Mouse (Mus musculus) ES-E14 (cell line): ENCODE measurements at regions not wholly inside any gene's neighbourhood (a gene's known extent, or its start where the extent isn't known, plus 50 kb on each side); places are given as distances from the start of the nearest gene placed in this dataset.

Experiments
- DNase-seq: peaks from one replicate; pipeline ENCODE4 v3.0.0-alpha.2; 2013; ENCODE audit warnings: low read depth, low spot score
- H3K27ac ChIP-seq: 2 replicates; pipeline ENCODE4 v1.5.1; 2012; ENCODE audit warnings: low read depth, mild to moderate bottlenecking, low read length, moderate library complexity, mixed read lengths; ENCODE audit not compliant: poor library complexity, insufficient read depth, severe bottlenecking
- H3K36me3 ChIP-seq: 2 replicates; pipeline ENCODE4 v1.6.1; 2012; ENCODE audit warnings: mild to moderate bottlenecking, low read length, moderate library complexity, mixed read lengths; ENCODE audit not compliant: control insufficient read depth, poor library complexity, insufficient read depth, severe bottlenecking
- H3K4me1 ChIP-seq, 2 experiments: fragments of 150-350 bp in 1 of 2; sonication (generic) in 1 of 2; 2 replicates each; pipeline ENCODE4 v1.6.1; 2012; ENCODE audit warnings: low read length in 2 of 2, mild to moderate bottlenecking in 1 of 2, mixed read lengths in 1 of 2; ENCODE audit not compliant: control insufficient read depth in 2 of 2, insufficient read depth in 2 of 2, poor library complexity in 1 of 2
- H3K4me3 ChIP-seq, 2 experiments: fragments of 150-350 bp in 1 of 2; sonication (generic) in 1 of 2; 2 replicates each; pipeline ENCODE4 v1.5.1; 2012; ENCODE audit warnings: low read length in 2 of 2, low read depth in 1 of 2, mild to moderate bottlenecking in 1 of 2, mixed read lengths in 1 of 2; ENCODE audit not compliant: insufficient read depth in 1 of 2, poor library complexity in 1 of 2, severe bottlenecking in 1 of 2
- H3K9ac ChIP-seq: 2 replicates; pipeline ENCODE4 v1.6.1; 2012; ENCODE audit warnings: low read depth, mild to moderate bottlenecking, low read length, mixed read lengths; ENCODE audit not compliant: poor library complexity, insufficient read depth, severe bottlenecking
- H3K9me3 ChIP-seq: fragments of 150-350 bp; sonication (generic); 2 replicates; pipeline ENCODE4 v1.6.1; 2012; ENCODE audit warnings: low read depth, mild to moderate bottlenecking, low read length; ENCODE audit not compliant: control insufficient read depth, insufficient read depth
- CHD2 ChIP-seq: IDR thresholded peaks from 2 replicates; pipeline ENCODE4 v1.6.1; 2014; ENCODE audit warnings: mild to moderate bottlenecking, low read depth, low read length, inconsistent platforms
- HCFC1 ChIP-seq: IDR thresholded peaks from 2 replicates; pipeline ENCODE4 v1.6.1; 2012; ENCODE audit warnings: low read length, inconsistent platforms, borderline replicate concordance; ENCODE audit not compliant: insufficient read depth
- MAFK ChIP-seq: IDR thresholded peaks from 2 replicates; pipeline ENCODE4 v1.6.1; 2014; ENCODE audit warnings: mild to moderate bottlenecking, low read depth, low read length, inconsistent platforms; ENCODE audit not compliant: insufficient read depth
- ZC3H11A ChIP-seq: IDR thresholded peaks from 2 replicates; pipeline ENCODE4 v1.6.1; 2012; ENCODE audit warnings: low read depth, mild to moderate bottlenecking, inconsistent platforms, low read length, borderline replicate concordance
- ZNF384 ChIP-seq: IDR thresholded peaks from 2 replicates; pipeline ENCODE4 v1.6.1; 2012; ENCODE audit warnings: low read depth, low read length, inconsistent platforms
- in situ Hi-C, 2 experiments: fragments of 600-800 bp; cut with MboI; formaldehyde crosslinking; loops; one replicate each; pipeline ENCODE4 v1.15.1; 2025; ENCODE audit warnings: low sequenced_read_pairs in 2 of 2, inconsistent platforms in 1 of 2; ENCODE audit not compliant: unreplicated experiment in 2 of 2

- Histone ChIP-seq H3K9me3 (no peaks in the 10 kb centered on the region), H3K4me3 (no peak overlapping the region), H3K9ac (no peak overlapping the region), H3K36me3 (no peaks in the 10 kb centered on the region), H3K4me1 (no peaks in the 10 kb centered on the region), H3K27ac (no peak overlapping the region)
- TF ChIP-seq ZNF384 = no peak
- no peak for TF ChIP-seq HCFC1
- TF ChIP-seq MAFK = no peak
- TF ChIP-seq ZC3H11A = no peak
- TF ChIP-seq CHD2 = no peak
- DNase-seq = no peak
- in situ Hi-C loops = no loop called here
Observed at GRCm38 (mm10) chr3:70196671-70197070, 189.3 kb downstream of the Otol1 start.

- no peaks in the 10 kb centered on the region for H3K9me3 ChIP-seq
- DNase-seq = no peak
- in situ Hi-C loops = no loop called here
- no peak overlapping the region for H3K9ac ChIP-seq
- H3K4me1 ChIP-seq = no peaks in the 10 kb centered on the region
- TF ChIP-seq CHD2 (no peak), ZNF384 (no peak), ZC3H11A (no peak), MAFK (no peak), HCFC1 (no peak)
- H3K36me3 ChIP-seq = no peaks in the 10 kb centered on the region
- no peak overlapping the region for H3K4me3 ChIP-seq
- H3K27ac ChIP-seq = no peak overlapping the region
Observed at GRCm38 (mm10) chr3:70198890-70199289, 191.5 kb downstream of the Otol1 start.

- H3K4me1 ChIP-seq = no peaks in the 10 kb centered on the region
- H3K27ac ChIP-seq = no peak overlapping the region
- in situ Hi-C loops = no loop called here
- no peak for DNase-seq
- H3K9ac ChIP-seq = no peak overlapping the region
- no peak for TF ChIP-seq ZNF384
- TF ChIP-seq ZC3H11A = no peak
- no peak for TF ChIP-seq CHD2
- no peak for TF ChIP-seq HCFC1
- TF ChIP-seq MAFK = no peak
- H3K4me3 ChIP-seq = no peak overlapping the region
- no peaks in the 10 kb centered on the region for H3K36me3 ChIP-seq
- no peaks in the 10 kb centered on the region for H3K9me3 ChIP-seq
Observed at GRCm38 (mm10) chr3:70201334-70201943, 194.0 kb downstream of the Otol1 start.

- no peak overlapping the region for H3K9ac ChIP-seq
- H3K27ac ChIP-seq = no peak overlapping the region
- H3K4me1 ChIP-seq = no peaks in the 10 kb centered on the region
- no peak for TF ChIP-seq CHD2
- TF ChIP-seq HCFC1 = no peak
- TF ChIP-seq MAFK = no peak
- TF ChIP-seq ZC3H11A = no peak
- TF ChIP-seq ZNF384 = no peak
- DNase-seq = no peak
- no peak overlapping the region for H3K4me3 ChIP-seq
- in situ Hi-C loops = no loop called here
- H3K9me3 ChIP-seq = no peaks in the 10 kb centered on the region
- no peaks in the 10 kb centered on the region for H3K36me3 ChIP-seq
Observed at GRCm38 (mm10) chr3:70215195-70215594, 207.8 kb downstream of the Otol1 start.
